Mouse (Mus musculus): Measurements from ENCODE around the gene Zpr1.

DNA sequence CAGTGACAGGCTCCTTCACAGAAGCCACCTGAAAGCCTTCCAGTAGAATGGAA lies 37.4 kb upstream of the Zpr1 start, which contains the start of gene Apoc3:
- TF ChIP-seq CTCF (IDR thresholded peaks at IDR 0.05; ENCODE audit: borderline replicate concordance, control insufficient read depth, extremely low read depth, insufficient read depth, low read length, poor library complexity) (no peak), POLR2A (IDR thresholded peaks at IDR 0.05; ENCODE audit: control insufficient read depth, extremely low read depth, insufficient read depth, low read length, poor library complexity) (no peak)
